Mouse (Mus musculus) ovary, adult 2 months (tissue): ENCODE results near the gene Ptger2. TPM values are rescaled to one million over a fixed set of nuclear protein-coding genes. Genes with fewer than 3 reads are reported as not detected.

Experiments used
- polyA plus RNA-seq: library from polyadenylated mRNA; depleted of rRNA; stranded (reverse); fragments of >200 nt; gene quantifications from 2 replicates; pipeline ENCODE4 v1.2.3, GENCODE M21; 2012; rRNA removed

Ptger2 gene
- 13.6 and 14.9 TPM in 2 replicates for polyA plus RNA-seq

GRCm38 (mm10) chr14:44987674-44988355 is at the start of gene Ptger2:
TSS of gene Ptger2 (plus strand) at chr14:44988195.

Other genes with a start within 250 kb of the Ptger2 start
- gene Gm8267, start 237.9 kb upstream of the Ptger2 start, polyA plus RNA-seq, result not detected in 2 replicates
- 0.07 and 0.15 TPM in 2 replicates for gene Ptgdr, start 128.8 kb upstream of the Ptger2 start, polyA plus RNA-seq
- 29.2 and 47.1 TPM in 2 replicates for gene Gpr137c, start 231.5 kb downstream of the Ptger2 start, polyA plus RNA-seq
- 4.1 and 9.0 TPM in 2 replicates for gene Txndc16, start 232.1 kb downstream of the Ptger2 start, polyA plus RNA-seq